Mouse (Mus musculus): ENCODE measurements around the gene Jag2.

DNA sequence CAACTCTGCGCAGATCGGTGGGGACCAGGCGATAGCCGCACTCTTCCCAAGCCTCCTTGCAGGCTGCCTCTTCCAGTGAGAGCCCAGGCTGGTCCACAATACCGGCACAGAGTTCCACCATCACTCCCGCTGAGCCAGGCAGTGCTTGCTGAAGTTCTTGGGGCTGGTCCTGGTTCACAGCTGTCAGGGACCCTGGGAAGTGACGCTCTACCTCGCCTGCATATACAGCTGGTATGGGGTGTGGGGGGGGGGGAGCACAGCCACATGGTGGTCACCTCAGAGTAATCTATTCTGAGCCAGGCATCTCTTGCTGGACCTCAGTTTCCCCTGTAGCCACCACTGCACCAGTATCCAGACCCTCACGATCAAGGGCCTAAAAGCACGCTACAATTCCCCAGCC, 8.8 kb upstream of the Jag2 start:
- TF ChIP-seq EP300 (optimal IDR thresholded peaks at IDR 0.05), result no peak
- TF ChIP-seq CTCF (IDR thresholded peaks at IDR 0.05; ENCODE audit: low read depth), result no peak
